Mouse (Mus musculus) G1E-ER4 (cell line): ENCODE measurements around the gene Arhgap11a. TPM values are rescaled to one million over a fixed set of nuclear protein-coding genes. Genes with fewer than 3 reads are reported as not detected.

Source experiments
- GATA1 ChIP-seq: IDR thresholded peaks from one replicate; pipeline ENCODE4 v1.8.0; 2012; ENCODE audit warnings: low read length, inconsistent platforms
- polyA plus RNA-seq: library from polyadenylated mRNA; stranded (reverse); fragments of >175 nt; gene quantifications from 2 replicates; pipeline ENCODE4 v1.2.3, GENCODE M21; 2012

Gene Arhgap11a
- polyA plus RNA-seq, 1 experiment, result 14.2 TPM

DNA sequence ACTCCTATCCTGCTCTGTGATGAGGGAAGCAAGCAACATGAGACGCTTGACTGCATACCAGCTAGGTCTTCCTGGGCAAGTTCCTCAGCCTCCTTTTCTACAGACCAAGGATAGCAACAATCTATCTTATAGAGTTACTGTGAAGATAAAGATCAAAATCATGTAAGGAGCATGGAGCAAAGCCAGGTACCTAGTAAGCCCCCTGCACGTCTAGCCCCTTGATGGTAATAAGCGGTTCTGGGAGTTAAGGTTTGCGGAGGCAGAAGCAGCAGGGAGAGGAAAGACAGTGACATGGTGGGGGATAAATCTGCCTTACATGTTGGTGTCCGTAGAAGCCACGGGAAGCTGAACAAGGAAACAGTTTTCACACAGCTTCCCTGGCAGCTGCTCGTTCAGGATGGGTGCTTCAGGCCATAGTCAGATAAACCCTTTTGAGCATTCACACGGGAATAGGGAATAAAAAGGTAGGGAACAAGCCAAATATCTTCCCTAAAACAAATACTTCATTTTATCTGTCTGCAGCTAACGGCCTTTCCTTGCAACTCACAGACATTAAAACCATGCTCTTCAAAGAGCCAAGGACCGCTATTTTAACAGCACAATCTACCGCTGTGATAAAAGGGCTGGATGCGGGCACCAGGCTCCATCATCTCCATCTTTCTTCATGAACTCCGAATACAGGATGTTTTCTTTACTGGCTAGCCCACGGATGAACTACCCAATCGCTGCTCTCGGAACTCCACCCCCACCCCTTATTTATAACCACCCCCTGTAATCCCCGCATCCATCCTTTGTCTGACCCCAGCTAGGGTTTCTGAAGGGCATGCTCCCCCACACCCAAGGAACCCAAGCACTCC is 20.1 kb downstream of the Arhgap11a start:
- TF ChIP-seq GATA1, result no peak

DNA sequence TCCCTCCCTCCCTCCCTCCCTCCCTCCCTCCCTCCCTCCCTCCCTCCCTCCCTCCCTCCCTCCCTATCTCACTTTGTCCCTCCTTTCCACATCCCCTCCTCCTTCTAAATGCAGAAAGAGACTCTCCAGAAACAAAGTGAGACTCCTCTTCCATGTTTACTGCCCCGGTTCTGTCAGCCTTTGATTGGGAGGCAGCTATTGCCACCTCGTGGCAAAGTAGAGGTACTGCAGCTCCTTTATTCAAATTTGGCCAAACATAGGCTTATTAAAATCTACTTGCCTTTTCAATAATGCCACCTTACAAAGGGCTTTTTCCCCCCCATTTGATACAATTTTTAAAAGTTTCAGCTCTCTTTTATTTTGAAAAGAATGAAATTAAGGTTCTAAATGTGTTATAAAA is 24.6 kb downstream of the Arhgap11a start:
- TF ChIP-seq GATA1, result no peak

DNA sequence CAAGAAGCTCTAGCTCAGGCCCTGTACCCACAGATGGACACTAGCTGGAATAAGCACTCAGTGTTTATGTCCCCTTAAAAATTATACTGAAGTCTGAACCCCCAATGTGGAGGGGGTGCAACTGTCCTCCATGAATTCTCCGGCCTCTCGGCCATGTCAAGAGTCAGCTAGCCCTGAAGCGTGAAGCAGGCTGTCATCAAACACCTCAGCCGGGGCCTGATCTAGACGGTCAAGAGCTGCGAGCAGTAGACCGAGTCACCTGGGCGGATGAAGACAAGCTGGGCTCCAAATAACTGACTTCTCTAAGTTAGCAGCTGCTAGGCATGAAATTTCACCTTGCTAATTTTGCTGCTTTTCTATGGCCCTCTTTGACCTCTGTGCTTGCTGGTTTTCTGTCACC is 26.1 kb downstream of the Arhgap11a start:
- no peak for TF ChIP-seq GATA1

DNA sequence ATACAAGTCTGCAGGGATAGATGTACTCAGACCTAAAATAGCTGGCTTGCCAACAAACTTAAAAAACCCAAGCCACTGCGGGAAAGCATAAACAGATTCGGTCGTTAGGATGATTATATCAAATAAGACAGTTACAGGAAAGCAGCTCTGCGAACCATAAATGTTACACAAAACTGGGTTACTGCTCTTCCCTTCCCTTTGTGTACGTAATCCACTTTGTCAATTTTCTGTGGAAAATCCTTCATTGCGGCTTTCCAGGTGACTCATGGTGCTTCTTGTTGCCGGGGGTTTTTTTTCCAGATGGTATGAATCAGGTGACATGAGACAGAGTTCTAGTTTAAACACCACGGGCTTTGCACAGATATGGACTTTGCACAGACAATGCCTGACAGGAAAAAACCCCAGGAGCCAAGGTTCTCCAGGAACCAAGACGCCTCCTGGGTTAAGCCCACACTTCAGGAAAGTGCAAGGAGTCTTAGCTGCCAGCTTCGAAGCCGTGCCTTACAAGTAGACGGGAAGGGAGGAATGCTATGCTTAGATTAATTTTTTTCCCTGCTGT is 27.2 kb downstream of the Arhgap11a start:
- no peak for TF ChIP-seq GATA1

DNA sequence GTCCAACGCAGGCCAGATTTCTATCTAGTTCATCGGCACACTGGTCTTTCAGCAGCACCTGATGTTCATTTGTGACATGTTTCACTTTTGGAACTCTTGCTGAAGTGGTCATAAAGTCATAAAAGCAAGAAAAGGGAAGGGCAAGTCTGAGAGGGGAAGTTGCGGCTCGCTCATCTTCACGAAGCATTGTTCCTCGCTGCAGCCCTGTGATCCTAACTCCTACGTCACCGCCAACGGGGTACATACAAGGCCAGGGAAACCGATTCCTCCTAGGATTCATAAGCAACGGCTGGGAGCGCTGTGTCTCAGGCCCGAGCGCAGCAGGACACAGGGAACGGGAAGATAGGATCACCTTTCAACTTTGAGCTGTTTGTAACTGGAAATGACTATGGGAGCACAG is 28.3 kb downstream of the Arhgap11a start:
- no peak for TF ChIP-seq GATA1

DNA sequence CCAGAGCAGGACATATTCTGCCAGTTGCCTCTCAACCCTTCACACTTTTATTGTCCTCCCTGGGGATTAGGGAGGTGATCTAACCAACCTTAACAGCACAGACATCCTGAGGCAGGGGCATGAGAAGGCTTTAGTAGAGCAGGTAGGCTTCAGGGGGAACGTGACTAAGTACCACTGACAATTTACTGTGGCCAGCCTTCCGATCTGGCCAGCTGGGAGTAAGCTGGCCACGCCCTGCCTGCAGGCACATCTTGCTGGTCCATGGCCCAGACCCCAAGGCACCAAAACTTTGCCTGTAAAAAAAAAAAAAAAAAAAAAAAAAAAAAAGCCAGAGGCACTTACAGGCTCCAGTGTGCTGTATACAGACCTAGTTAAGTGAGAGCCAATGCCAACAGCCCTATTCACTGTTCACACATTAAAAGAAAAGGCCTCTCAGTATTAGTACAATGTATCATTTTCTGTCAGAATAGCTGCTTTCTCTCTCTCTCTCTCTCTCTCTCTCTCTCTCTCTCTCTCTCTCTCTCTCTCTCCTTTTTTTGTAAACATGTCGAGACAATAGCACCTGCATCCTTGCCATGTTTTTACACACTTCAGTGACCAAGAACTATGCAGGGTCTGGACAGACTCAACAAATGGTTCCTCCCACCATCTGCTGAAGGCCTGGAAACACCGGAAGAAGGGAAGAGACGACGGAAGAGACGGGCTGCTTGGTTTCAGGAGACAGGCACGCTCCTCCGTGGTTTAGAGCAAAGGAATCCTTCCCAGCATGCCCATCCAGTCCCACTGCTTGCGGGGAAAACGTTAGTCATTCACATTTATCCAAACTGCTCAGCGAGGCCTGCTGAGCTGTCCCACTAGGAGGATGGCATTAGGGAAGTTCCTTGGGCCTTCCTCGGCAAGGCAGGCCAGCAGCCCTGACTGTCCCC is 30.5 kb downstream of the Arhgap11a start:
- no peak for TF ChIP-seq GATA1

DNA sequence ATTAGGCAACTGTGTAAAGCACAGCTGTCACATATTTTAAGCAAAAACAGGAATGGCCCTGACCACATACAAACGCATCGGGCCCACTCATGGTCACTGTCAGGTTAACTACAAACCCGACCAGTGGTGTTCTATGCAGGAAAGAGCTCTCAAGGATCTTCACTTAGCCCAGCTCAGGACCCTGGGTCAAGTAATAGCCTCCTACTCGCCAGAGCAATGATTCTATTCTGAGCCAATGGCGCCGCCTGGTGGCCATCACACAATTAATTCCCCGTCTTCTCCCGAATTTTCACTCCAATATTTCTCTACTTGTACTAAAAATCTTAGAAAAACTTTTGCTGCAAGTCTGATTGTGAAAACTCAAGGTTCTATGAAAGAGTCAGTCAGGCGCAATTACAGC is 40.8 kb downstream of the Arhgap11a start:
- TF ChIP-seq GATA1, result no peak

DNA sequence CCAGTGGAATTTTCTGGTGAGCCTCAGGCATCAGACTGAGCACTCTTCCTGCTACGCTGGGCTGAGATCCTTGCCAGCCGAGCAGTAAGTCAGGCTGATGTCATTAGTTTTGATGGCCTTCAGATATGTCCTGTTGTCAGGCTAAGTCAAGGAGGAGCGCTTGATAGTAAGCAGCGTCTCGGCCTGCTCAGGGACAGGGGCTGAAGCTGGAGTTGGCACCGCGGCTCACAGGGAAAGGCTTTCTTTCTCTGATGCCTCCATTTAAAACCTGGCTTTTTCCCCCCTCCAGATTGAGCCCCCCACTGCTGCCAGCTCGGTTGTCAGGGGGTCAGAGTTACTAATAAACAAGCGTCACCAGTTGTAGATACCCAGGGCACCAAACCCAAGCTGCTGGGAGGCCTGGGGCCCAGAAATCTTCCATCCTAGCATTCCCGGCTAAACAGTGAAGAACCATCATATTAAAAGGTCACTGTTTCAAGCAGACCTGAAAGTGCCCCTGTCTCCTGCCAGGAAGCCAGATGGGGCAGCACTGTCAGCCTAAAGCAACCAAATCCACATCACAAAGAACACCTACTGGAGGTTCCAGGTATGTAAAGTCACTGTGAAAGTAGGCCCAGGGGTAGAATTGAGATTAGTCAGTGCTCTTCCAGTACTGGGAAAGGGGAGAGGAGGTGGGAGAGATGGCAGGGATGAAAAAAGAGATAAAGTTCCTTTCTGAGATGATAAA is 41.4 kb downstream of the Arhgap11a start:
- TF ChIP-seq GATA1, result no peak

DNA sequence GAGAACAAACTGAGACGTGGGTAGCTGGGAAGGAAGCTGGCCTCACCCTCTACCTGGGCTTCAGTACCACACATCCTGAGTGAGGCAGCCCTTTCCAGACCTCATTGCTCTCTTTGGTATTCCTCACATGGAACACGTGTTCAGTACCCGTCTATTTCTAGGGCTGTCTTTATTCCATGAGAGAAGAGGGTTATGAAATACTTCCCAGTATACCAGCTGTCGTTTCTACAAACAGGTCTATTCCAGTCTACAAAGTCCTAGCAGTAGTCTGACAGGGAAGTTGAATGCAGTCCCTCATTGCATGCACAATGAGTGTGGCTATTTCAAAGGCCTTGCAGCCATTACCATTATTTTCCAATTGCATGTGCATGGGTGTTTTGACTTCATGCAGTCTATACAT is 42.7 kb downstream of the Arhgap11a start:
- no peak for TF ChIP-seq GATA1

DNA sequence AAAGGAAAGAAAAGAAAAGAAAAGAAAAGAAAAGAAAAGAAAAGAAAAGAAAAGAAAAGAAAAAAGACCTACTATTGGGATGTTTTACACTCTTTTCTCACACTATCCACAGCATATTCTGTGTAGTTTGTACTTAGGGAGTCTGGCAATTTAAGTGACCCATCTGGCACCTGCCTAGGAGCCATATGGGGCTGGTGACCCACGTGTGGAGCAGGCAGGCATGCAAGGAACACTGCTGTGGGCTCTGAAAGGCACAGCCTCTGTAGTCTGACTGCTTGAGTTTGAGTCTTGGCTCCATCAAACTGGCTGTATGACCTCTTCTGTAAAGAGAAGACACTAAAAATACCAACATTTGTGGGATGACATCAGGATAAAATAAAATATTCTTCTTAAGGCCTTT is 44.7 kb downstream of the Arhgap11a start:
- no peak for TF ChIP-seq GATA1

DNA sequence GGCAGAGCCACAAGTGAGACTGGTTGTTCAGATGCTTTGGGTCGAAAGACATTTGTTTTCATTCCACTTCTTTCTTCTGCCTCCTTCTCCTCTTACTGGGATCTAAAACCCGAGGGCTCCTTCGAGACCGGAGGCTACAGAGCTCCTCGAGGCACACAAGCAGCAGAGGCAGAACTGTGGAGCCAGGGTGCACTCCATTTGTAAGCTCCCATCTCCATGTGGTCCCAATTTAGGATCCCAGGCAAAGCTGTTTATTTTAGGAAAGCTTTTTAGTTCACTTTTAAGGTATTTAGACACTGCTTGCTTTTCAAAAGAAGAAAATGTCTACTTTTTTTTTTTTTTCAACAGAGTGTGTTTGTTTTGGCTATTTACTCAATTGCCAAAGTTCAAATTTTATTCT is 47.6 kb downstream of the Arhgap11a start:
- no peak for TF ChIP-seq GATA1

DNA sequence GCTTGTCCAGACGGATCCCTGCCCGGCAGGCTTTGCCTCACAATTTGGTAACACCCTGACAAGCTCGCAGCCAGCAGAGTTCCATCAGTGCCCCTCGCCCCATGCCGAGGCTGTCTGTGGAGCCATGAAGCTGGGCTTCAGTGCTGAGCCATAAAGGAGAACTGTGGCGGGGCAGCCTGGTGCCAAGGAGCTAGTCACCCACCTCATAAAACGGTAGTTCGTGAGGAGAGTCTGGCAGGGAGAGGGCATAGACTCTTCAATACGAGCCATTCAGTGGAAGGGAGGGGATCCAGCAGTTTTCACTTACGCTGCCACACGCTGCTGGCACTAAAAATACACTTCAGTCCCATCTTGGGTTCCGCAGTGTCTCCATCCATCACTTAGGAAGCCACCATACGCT is 49.9 kb downstream of the Arhgap11a start:
- no peak for TF ChIP-seq GATA1

DNA sequence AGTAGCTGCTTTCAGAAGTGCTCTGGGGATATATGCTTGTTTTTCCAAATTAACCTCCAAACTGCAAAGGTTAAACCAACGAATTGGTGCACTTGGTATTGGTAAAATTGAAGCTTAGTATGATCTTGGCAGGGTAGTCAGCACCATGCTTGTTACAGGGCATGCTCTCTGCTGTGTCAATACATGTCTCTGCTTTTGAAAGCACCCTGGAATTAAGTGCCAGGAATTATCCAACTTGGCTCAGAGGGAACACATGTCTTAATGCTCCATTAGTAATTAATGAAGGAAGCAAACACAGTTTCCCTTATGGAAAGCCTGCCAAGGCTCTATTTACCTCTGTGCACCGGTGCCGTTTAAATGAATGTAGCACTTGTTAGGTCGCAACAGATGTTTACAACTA is 53.3 kb downstream of the Arhgap11a start:
- no peak for TF ChIP-seq GATA1

DNA sequence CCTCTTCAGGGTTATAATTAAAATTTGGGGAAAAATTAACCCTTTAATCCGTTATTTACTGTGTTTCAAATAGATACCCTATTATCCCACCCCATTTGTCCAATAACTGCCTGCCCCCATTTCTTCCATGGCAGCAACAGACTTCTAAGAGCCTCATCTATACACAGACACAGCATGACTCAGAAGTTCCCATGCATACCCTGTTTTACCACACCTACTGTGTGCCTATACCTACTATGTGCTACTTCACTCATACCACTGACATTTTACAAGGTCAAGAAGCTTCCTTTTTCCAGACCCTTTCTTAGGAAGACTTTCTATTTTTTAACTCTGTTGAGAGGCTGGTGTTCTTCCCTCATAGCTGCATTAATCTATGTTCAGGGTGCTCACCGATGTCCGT is 54.9 kb downstream of the Arhgap11a start:
- TF ChIP-seq GATA1, result no peak

DNA sequence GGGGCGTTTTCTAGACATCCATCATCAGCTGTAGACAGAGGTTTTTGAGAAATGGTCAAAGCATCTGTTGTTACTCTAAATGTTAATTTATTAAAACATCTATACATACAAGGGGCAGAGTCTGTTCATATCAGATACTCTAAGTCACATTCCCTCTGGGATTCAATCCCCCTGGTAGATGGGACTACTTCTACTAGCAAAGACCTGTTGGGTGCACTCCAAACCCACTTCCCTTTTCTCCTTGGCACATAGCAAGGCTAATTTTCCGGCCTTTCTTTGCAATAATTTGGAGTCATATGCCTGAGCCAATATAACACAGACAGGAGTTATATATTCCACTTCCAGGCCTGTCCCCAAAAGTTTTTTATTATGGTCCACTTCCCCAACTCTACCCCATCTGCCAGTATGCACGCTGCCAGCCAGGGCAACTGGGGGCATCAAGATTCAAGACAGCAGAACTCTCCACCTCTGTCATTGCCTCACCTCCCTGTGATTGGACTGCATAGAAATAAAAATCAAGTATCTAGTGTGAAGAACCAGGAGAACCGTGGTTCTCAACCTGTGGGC is 59.6 kb downstream of the Arhgap11a start:
- TF ChIP-seq GATA1, result no peak
